Mouse (Mus musculus): ENCODE measurements around the gene Rgs4. TPM values are rescaled to one million over a fixed set of nuclear protein-coding genes. Genes with fewer than 3 reads are reported as not detected.

Rgs4 gene
- 3.7 and 4.0 TPM in 2 replicates for polyA plus RNA-seq (2014; fragmentation: Nextera tagmentation; extraction: Ambion mirVana)

- no peaks in the 10 kb centered on the region for H3K36me3 ChIP-seq (ENCODE audit: control insufficient read depth, insufficient read depth, low read length)
- DNase-seq (ENCODE audit: low spot score) (peak; percentile 65), ATAC-seq (replicated peaks; ENCODE audit: low FRiP score, low TSS enrichment, low read depth) (peak; percentile 70; the same call in 1 of the 2 replicates)
- under 1% methylated on average over 16 of the region's 16 CpGs for WGBS
- H3K27me3 ChIP-seq (replicated peaks; ENCODE audit: control insufficient read depth, insufficient read depth, low read length) = peaks cover 23% of the 10 kb centered on the region
- peak within 1 kb of the TSS; percentile 26 for H3K4me3 ChIP-seq (ENCODE audit: low read depth, low read length)
- peak within 1 kb of the TSS; percentile 50 for H3K4me2 ChIP-seq (ENCODE audit: low read length)
- no peaks in the 10 kb centered on the region for H3K4me1 ChIP-seq (replicated peaks; ENCODE audit: control insufficient read depth, insufficient read depth, low read length)
- no peak within 1 kb of the TSS for H3K27ac ChIP-seq (ENCODE audit: low read depth)
- H3K9ac ChIP-seq (ENCODE audit: low read length) = no peak within 1 kb of the TSS
- no peaks in the 10 kb centered on the region for H3K9me3 ChIP-seq (ENCODE audit: control insufficient read depth, low read length)
Measured at GRCm38 (mm10) chr1:169747473-169747872, at the start of gene Rgs4. Gene Rgs4, minus strand, starts transcription at chr1:169747642.

DNA sequence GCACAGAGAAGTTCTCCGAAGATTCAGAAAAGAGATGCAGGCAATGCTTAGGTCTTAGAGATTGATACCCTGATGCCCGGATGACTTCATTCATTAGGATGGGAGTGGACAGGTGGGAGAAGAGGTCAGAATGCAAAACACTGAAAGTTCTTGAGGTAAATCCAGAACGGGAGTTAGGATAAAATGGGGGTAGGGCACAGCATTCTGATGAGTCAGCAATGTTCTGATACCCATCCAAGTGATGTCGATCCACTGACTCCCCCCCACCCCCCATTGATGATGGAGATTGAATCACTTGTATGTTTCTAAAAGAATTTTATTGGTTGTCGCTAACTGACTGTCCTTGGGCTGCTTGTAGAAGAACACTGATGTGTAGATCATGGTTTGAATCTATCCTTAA is 45.0 kb upstream of the Rgs4 start:
- DNase-seq (ENCODE audit: low spot score) (no peak), ATAC-seq (replicated peaks; ENCODE audit: low FRiP score, low TSS enrichment, low read depth) (no peak)
- 91% methylated on average over 5 of the region's 5 CpGs for WGBS
- Histone ChIP-seq H3K36me3 (ENCODE audit: control insufficient read depth, insufficient read depth, low read length) (no peaks in the 10 kb centered on the region), H3K27me3 (replicated peaks; ENCODE audit: control insufficient read depth, insufficient read depth, low read length) (no peaks in the 10 kb centered on the region), H3K9ac (ENCODE audit: low read length) (no peak overlapping the region), H3K4me3 (ENCODE audit: low read depth, low read length) (no peak overlapping the region), H3K4me2 (ENCODE audit: low read length) (no peak overlapping the region), H3K9me3 (ENCODE audit: control insufficient read depth, low read length) (no peaks in the 10 kb centered on the region), H3K27ac (ENCODE audit: low read depth) (no peak overlapping the region), H3K4me1 (replicated peaks; ENCODE audit: control insufficient read depth, insufficient read depth, low read length) (no peaks in the 10 kb centered on the region)

- Histone ChIP-seq H3K36me3 (ENCODE audit: control insufficient read depth, insufficient read depth, low read length) (no peaks in the 10 kb centered on the region), H3K27me3 (replicated peaks; ENCODE audit: control insufficient read depth, insufficient read depth, low read length) (no peaks in the 10 kb centered on the region), H3K9ac (ENCODE audit: low read length) (no peak overlapping the region), H3K9me3 (ENCODE audit: control insufficient read depth, low read length) (no peaks in the 10 kb centered on the region), H3K4me2 (ENCODE audit: low read length) (no peak overlapping the region), H3K4me3 (ENCODE audit: low read depth, low read length) (no peak overlapping the region), H3K27ac (ENCODE audit: low read depth) (no peak overlapping the region), H3K4me1 (replicated peaks; ENCODE audit: control insufficient read depth, insufficient read depth, low read length) (no peaks in the 10 kb centered on the region)
- DNase-seq (ENCODE audit: low spot score) (no peak), ATAC-seq (replicated peaks; ENCODE audit: low FRiP score, low TSS enrichment, low read depth) (no peak)
- 93% methylated on average over 3 of the region's 3 CpGs for WGBS
Measured at GRCm38 (mm10) chr1:169785981-169786380, 38.5 kb upstream of the Rgs4 start.

DNA sequence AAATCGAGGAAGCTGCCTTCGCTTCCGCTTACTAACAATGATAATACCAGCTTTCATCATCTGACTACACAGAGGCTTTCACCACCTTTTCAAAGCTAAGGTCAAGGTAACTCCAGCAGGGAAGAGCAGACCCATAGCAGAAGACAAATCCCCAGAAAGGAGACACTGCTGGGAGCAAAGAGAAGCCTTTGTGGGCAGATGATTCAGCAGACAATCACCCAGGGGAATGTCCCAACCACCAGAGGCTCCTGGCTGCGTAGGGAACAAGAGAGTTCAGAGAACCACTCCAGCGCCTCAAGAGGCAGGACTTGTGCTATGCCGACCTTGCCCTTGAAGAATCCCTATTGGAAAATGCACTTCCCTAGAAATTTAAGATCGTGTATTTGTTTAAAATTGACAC is 29.1 kb upstream of the Rgs4 start:
- Histone ChIP-seq H3K27ac (ENCODE audit: low read depth) (no peak overlapping the region), H3K4me1 (replicated peaks; ENCODE audit: control insufficient read depth, insufficient read depth, low read length) (no peaks in the 10 kb centered on the region), H3K9me3 (ENCODE audit: control insufficient read depth, low read length) (no peaks in the 10 kb centered on the region), H3K4me3 (ENCODE audit: low read depth, low read length) (no peak overlapping the region), H3K4me2 (ENCODE audit: low read length) (no peak overlapping the region), H3K9ac (ENCODE audit: low read length) (no peak overlapping the region), H3K36me3 (ENCODE audit: control insufficient read depth, insufficient read depth, low read length) (no peaks in the 10 kb centered on the region), H3K27me3 (replicated peaks; ENCODE audit: control insufficient read depth, insufficient read depth, low read length) (no peaks in the 10 kb centered on the region)
- no peak for ATAC-seq (replicated peaks; ENCODE audit: low FRiP score, low TSS enrichment, low read depth)
- DNase-seq (ENCODE audit: low spot score) = no peak
- 75% methylated on average over 7 of the region's 7 CpGs for WGBS

- no peaks in the 10 kb centered on the region for H3K27me3 ChIP-seq (replicated peaks; ENCODE audit: control insufficient read depth, insufficient read depth, low read length)
- H3K36me3 ChIP-seq (ENCODE audit: control insufficient read depth, insufficient read depth, low read length) = no peaks in the 10 kb centered on the region
- no peaks in the 10 kb centered on the region for H3K4me1 ChIP-seq (replicated peaks; ENCODE audit: control insufficient read depth, insufficient read depth, low read length)
- no peak for DNase-seq (ENCODE audit: low spot score)
- H3K9me3 ChIP-seq (ENCODE audit: control insufficient read depth, low read length) = no peaks in the 10 kb centered on the region
- no peak overlapping the region for H3K4me3 ChIP-seq (ENCODE audit: low read depth, low read length)
- no peak overlapping the region for H3K4me2 ChIP-seq (ENCODE audit: low read length)
- ATAC-seq (replicated peaks; ENCODE audit: low FRiP score, low TSS enrichment, low read depth) = no peak
- H3K27ac ChIP-seq (ENCODE audit: low read depth) = no peak overlapping the region
- H3K9ac ChIP-seq (ENCODE audit: low read length) = no peak overlapping the region
- 59% methylated on average over 2 of the region's 2 CpGs for WGBS
Measured at GRCm38 (mm10) chr1:169764619-169764955, 17.1 kb upstream of the Rgs4 start.

GRCm38 (mm10) chr1:169763858-169764618 is 16.6 kb upstream of the Rgs4 start:
- Histone ChIP-seq H3K27me3 (replicated peaks; ENCODE audit: control insufficient read depth, insufficient read depth, low read length) (no peaks in the 10 kb centered on the region), H3K4me3 (ENCODE audit: low read depth, low read length) (no peak overlapping the region), H3K9ac (ENCODE audit: low read length) (no peak overlapping the region), H3K27ac (ENCODE audit: low read depth) (no peak overlapping the region), H3K36me3 (ENCODE audit: control insufficient read depth, insufficient read depth, low read length) (no peaks in the 10 kb centered on the region), H3K4me1 (replicated peaks; ENCODE audit: control insufficient read depth, insufficient read depth, low read length) (no peaks in the 10 kb centered on the region), H3K9me3 (ENCODE audit: control insufficient read depth, low read length) (no peaks in the 10 kb centered on the region), H3K4me2 (ENCODE audit: low read length) (no peak overlapping the region)
- ATAC-seq (replicated peaks; ENCODE audit: low FRiP score, low TSS enrichment, low read depth) (no peak), DNase-seq (ENCODE audit: low spot score) (no peak)
- WGBS = 89% methylated on average over 9 of the region's 9 CpGs

DNA sequence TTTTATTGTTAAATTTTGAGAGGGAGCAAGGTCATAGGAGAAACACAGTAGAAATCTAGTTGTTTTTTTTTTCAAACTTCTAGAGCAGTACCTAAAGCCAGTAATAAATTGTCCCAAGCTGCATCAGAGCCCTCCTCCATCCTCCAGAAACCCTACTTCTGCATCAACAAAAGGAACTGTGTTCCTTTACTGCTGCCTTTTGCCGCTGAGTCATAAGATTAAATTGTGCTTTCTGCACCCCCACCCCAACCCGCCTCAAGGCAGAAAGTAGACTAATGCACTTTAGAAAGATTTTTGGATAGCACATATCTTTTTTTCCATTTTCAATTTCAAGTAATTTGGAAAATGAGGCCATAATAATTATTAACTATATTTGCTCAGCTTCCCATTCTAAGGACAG is 15.1 kb upstream of the Rgs4 start:
- Histone ChIP-seq H3K4me1 (replicated peaks; ENCODE audit: control insufficient read depth, insufficient read depth, low read length) (no peaks in the 10 kb centered on the region), H3K27me3 (replicated peaks; ENCODE audit: control insufficient read depth, insufficient read depth, low read length) (no peaks in the 10 kb centered on the region), H3K4me2 (ENCODE audit: low read length) (no peak overlapping the region), H3K36me3 (ENCODE audit: control insufficient read depth, insufficient read depth, low read length) (no peaks in the 10 kb centered on the region), H3K9ac (ENCODE audit: low read length) (no peak overlapping the region), H3K9me3 (ENCODE audit: control insufficient read depth, low read length) (no peaks in the 10 kb centered on the region), H3K27ac (ENCODE audit: low read depth) (no peak overlapping the region), H3K4me3 (ENCODE audit: low read depth, low read length) (no peak overlapping the region)
- ATAC-seq (replicated peaks; ENCODE audit: low FRiP score, low TSS enrichment, low read depth) (no peak), DNase-seq (ENCODE audit: low spot score) (no peak)
- 81% methylated on average over 2 of the region's 2 CpGs for WGBS

DNA sequence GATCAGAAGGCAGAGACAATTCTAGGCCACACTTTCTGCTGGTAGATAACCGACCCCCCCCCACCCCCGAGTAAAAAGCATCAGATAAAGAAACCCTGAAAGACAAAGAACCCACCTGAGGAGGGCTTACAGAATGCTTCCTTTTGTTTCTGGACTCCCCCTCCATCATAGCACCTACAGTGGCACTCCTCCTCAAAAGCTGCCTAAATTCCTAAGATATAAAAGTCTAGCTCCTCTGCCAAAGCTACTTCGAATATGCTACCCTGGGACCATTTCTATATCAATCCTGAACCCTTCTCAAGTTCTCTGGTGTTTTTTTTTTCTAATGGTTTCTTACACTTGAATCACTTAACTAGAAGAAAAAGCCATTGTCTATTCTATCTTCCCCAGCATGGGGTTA is 9.1 kb upstream of the Rgs4 start:
- DNase-seq (ENCODE audit: low spot score) (no peak), ATAC-seq (replicated peaks; ENCODE audit: low FRiP score, low TSS enrichment, low read depth) (no peak)
- H3K36me3 ChIP-seq (ENCODE audit: control insufficient read depth, insufficient read depth, low read length) = no peaks in the 10 kb centered on the region
- no peak overlapping the region for H3K27ac ChIP-seq (ENCODE audit: low read depth)
- no peaks in the 10 kb centered on the region for H3K27me3 ChIP-seq (replicated peaks; ENCODE audit: control insufficient read depth, insufficient read depth, low read length)
- no peaks in the 10 kb centered on the region for H3K9me3 ChIP-seq (ENCODE audit: control insufficient read depth, low read length)
- H3K4me3 ChIP-seq (ENCODE audit: low read depth, low read length) = no peak overlapping the region
- no peak overlapping the region for H3K9ac ChIP-seq (ENCODE audit: low read length)
- H3K4me2 ChIP-seq (ENCODE audit: low read length) = no peak overlapping the region
- whole genome bisulfite sequencing = 35% methylated on average over 2 of the region's 3 CpGs
- H3K4me1 ChIP-seq (replicated peaks; ENCODE audit: control insufficient read depth, insufficient read depth, low read length) = no peaks in the 10 kb centered on the region

DNA sequence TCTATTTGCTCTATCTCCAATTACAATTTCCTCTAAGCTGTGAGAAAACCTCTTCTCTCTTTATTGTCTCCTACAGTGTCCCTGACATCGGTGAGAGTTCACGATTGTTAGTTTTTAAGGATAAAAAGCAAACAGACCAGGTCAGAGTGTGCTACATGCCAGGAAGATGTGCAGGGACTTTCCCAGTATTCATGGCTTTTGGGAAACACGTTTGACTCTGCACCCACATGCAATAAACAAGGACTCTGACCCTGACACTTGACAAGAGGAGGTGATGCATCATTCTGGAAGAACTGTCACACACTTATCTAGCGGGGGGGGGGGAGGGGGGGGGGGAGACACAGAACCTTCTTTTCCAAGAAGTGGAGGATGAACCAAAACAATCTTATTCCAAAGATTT is 5.0 kb upstream of the Rgs4 start:
- Histone ChIP-seq H3K36me3 (ENCODE audit: control insufficient read depth, insufficient read depth, low read length) (no peaks in the 10 kb centered on the region), H3K9ac (ENCODE audit: low read length) (no peak overlapping the region), H3K27me3 (replicated peaks; ENCODE audit: control insufficient read depth, insufficient read depth, low read length) (peaks cover 16% of the 10 kb centered on the region), H3K27ac (ENCODE audit: low read depth) (no peak overlapping the region), H3K4me3 (ENCODE audit: low read depth, low read length) (no peak overlapping the region), H3K9me3 (ENCODE audit: control insufficient read depth, low read length) (no peaks in the 10 kb centered on the region), H3K4me2 (ENCODE audit: low read length) (no peak overlapping the region), H3K4me1 (replicated peaks; ENCODE audit: control insufficient read depth, insufficient read depth, low read length) (no peaks in the 10 kb centered on the region)
- WGBS = 9% methylated on average over 3 of the region's 4 CpGs
- DNase-seq (ENCODE audit: low spot score) (peak; percentile 39), ATAC-seq (replicated peaks; ENCODE audit: low FRiP score, low TSS enrichment, low read depth) (no peak)

Data from intestine, embryonic 14.5 days (tissue).